Mouse (Mus musculus) right cerebral cortex, postnatal 25 days (tissue): ENCODE data around the gene Cryba4.
A peak's percentile ranks its signal among the peaks of the same experiment; 100 is the strongest.

Experiments
- DNase-seq: peaks from one replicate; pipeline ENCODE4 v3.0.0; 2022

Cryba4 gene

GRCm38 (mm10) chr5:112235806-112236205 is 16.5 kb downstream of the Cryba4 start:
- DNase-seq: no peak

DNA sequence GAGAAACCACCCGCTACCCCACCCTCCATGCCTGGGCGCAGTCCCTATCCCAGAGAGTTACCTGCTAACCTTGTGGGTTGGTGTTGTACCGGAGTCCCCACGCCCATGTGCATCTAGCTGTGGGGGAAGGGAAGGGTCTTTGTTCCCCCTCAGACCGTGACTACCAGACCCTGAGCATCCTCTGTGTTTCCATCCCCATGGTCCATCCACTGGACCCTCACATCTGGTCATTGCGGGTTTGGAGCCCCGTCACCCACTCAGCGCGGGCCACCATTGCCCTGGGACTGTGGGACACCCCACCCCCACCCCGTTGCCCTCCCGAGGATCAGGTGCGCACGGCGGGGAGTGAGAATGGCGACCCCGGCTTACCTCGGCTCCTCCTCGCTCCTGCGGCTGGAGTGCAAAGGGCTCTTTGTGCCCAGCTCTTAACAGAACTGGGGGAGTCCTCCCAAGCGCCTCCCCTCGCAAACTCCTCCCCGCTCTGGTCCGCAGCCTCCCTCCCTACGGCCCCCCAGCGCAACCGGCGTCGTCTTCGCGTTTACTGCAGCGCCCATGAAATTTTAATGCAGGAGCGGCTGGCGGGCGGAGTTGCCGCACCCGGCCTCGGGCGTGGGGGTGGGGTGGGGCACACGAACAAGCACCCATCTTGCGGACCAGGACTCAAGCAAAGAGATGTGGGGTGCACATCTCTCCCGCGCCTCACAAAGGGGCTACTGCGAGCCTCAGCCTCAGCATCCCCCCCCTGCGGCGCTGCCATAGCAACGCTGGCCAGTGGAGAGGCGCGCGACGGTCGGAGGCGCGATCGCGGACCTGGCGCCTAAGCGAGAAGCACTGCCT is 23.9 kb downstream of the Cryba4 start:
- peak; percentile 84 for DNase-seq

DNA sequence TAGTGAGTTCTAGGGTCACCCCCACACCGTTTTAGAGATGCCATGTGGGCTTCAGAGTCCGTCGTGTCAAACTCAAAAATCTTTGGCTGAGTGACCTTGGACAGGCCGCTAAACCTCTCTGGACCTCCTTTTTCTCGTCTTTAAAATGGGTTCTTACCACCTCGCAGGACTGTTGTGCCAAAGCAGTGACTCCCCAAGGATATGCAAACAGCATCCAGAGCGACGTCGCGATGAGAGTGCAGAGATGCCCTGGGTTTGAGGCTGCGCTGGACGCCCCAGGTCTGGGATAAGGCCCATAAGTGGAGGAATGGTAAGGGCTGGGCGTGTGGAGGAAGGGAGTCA is 24.4 kb downstream of the Cryba4 start:
- DNase-seq: no peak

DNA sequence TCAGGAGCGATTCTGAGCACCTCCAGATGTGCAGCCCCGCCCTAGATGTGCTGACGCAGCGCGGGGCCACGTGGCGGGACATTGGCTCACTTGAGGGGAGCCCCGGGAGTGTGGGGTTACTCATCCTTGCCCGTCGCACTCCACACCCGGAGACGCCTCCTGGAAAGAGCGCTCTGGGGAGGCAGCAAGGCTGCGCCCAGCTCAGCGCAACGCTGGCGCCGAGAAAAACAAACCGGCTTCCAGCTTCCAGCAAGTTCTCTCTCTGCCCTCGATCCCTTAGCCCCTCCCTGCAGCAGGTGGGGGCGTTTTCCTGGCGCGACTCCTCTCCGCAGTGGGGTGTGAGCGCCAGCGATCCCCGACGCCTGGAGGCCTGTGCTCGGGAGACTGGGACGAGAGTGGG is 25.0 kb downstream of the Cryba4 start:
- peak; percentile 81 for DNase-seq

- no peak for DNase-seq
These were observed 26.7 kb downstream of the Cryba4 start for GRCm38 (mm10) chr5:112225591-112225990.

- DNase-seq: no peak
These were observed 32.1 kb downstream of the Cryba4 start for GRCm38 (mm10) chr5:112220203-112220602.

DNA sequence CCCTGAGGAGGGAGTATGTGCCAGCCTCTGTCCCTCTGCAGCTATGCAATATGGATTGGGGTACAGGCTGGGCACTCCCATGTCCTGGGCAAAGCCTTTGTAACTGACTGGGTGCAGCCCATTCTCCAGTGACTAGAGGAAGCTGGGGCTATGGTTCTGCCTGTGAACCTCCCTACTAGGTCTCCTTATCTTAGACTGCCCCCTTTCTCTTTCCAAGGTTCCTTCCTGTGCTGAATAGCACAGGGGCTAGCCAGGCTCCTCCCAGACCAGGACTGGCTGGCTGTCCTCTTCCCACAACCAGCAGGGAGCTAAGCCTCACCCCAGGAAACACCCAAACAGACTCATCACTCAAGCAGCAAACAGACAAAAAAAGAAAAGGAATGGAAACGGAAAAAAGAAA is 32.9 kb downstream of the Cryba4 start:
- no peak for DNase-seq

DNA sequence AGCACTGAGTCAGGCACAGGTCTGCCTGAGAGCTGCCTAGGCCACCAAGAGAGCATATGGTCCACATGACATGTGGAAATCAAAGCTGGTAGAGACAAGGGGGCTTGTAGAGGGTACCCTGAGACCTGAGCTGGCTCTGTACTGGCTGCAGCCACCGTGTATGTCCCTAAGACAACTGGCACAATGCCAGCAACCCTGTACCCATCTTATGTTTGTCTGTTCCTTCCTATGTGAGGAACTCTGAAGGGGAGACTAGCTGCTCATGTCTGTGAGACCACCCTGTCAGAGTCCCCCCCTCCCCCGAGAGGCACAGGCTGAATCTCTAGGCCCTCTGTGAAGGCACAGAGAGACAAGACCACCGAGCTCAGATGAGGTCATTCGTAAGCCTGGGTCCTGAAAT is 33.6 kb downstream of the Cryba4 start:
- no peak for DNase-seq

DNA sequence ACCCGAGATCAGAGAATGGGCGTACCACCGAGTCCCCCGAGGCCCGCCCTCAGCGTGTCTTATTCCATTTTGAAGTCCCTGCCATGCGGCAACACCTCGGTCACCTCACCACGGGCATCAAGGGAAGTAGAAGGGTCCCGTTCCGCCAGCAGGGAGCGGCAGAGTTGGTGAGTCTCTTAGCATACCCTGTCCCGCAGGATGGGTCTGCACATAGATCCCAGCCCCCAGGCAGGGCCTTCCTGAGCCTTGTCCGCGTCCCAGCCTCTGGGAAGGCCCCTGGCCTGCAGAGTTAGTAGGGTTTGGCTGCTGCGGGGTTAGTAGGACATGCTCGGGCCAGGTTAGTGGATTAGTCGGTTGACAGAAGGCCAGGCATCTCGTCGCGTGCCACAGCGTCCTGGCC is 35.3 kb downstream of the Cryba4 start:
- no peak for DNase-seq

GRCm38 (mm10) chr5:112216335-112216734 is 36.0 kb downstream of the Cryba4 start:
- DNase-seq: no peak

GRCm38 (mm10) chr5:112215801-112216251 is 36.5 kb downstream of the Cryba4 start:
- DNase-seq: no peak

- DNase-seq: peak; percentile 67
These were observed 37.0 kb downstream of the Cryba4 start for GRCm38 (mm10) chr5:112215291-112215751.

GRCm38 (mm10) chr5:112214419-112214818 is 37.9 kb downstream of the Cryba4 start:
- DNase-seq: peak; percentile 73

- DNase-seq: no peak
These were observed 38.7 kb downstream of the Cryba4 start for GRCm38 (mm10) chr5:112213331-112214240.

- no peak for DNase-seq
These were observed 39.5 kb downstream of the Cryba4 start for GRCm38 (mm10) chr5:112212711-112213264.

DNA sequence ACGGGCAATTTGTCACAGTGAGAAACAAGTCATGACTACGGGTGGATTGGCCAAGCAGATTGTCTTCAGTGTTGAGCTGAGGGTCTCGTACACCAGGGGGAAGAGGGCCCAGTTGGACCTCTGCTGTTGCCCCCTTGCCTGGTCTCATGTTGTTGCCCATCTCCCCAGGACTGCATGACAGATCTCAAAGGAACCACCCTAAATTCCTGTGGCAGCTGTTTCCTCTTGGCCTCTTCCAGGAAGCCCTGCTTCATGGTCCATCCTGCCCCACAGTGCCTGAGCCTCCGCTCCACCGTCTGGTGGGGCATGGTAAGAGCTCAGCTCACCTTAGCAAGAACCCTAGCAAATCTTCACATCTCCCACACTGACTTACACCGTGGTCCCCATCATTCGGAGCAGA is 40.4 kb downstream of the Cryba4 start:
- DNase-seq: no peak

- DNase-seq: peak; percentile 59
These were observed 42.2 kb downstream of the Cryba4 start for GRCm38 (mm10) chr5:112210104-112210503.

GRCm38 (mm10) chr5:112208321-112208720 is 44.0 kb downstream of the Cryba4 start:
- no peak for DNase-seq

DNA sequence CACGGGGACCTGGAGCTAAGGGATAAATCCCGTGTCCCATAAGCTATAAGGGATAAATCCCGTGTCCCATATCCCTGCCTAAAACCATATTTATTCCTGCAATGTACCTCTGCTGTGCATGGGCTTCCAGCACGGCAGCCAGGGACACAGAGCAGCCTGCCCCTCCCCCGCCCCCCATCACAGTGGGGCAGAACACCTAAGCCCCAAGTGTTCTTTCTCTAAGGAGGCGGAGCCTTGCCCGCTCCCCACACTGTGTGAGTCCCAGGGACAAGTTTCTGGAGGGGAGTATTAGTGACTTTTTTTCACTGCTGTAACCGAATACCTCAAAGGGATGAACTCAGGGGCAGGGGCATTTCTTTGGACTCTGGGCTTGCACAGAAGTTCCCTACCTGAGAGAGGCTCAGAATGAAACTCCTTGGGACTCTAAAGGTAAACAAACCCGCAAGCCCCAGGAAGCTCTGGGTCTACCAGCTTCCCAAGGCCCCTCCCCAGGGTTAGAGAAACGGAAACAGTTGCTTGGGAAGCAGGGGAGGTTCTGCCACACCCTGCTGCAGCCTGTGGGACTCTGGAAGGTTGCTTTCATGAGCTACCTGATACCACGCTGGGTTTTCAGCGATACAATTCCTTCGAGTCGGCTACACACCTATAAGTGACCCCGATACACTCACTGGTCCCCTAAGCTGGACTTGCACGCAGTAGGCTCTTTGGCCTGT is 45.6 kb downstream of the Cryba4 start:
- no peak for DNase-seq

DNA sequence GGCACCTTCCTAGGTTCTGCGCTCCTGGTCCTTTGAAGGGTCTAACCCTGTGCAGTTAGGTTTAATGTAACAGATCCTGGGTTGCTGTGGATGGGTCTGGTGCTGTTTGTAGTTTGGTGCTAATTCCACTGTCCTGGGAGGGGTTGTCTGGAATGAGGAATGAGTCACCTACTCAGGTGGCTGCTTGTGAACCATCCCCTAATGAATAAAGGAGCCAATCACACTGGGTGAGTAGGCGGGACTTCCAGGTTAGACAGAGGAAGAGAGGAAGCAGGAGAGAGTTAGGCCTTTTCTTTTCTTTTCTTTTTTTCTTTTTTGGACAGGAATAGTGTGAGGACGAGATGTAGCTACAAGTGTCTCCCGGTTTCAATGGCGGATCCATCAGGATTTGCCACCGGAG is 52.7 kb downstream of the Cryba4 start:
- no peak for DNase-seq
